19 mouse cellular contexts compared by ENCODE assay signal in genomic region chr6:95218830-95219229, GRCm38 (mm10).
"Had no signal": no experiment of that assay in that cellular context is flagged by ENCODE, and none has a peak within 500 bp of the region (broad histone marks: within the 10 kb centered on the region; RNA-seq: fewer than 3 reads in every experiment).

No protein-coding gene starts in this region.

- H3K27ac ChIP-seq: lung, embryonic 15.5 days; macrophage; midbrain, embryonic 10.5 days; midbrain, embryonic 12.5 days; neural tube, embryonic 13.5 days; neural tube, embryonic 15.5 days had no signal

- H3K4me3 ChIP-seq: lung, embryonic 15.5 days; midbrain, embryonic 10.5 days; midbrain, embryonic 12.5 days; myocyte; neural tube, embryonic 13.5 days; neural tube, embryonic 15.5 days had no signal

- DNase-seq: lung, adult 2 months; lung, postnatal 14 days; lung, postnatal 36 days; midbrain, embryonic 14.5 days; retina, postnatal 1 day; right cerebral cortex, adult 18-20 months; right cerebral cortex, postnatal 25 days; right cerebral cortex, postnatal 4 days; spleen, adult 18-20 months; thymus, adult 2 months; thymus, postnatal 25 days; thymus, postnatal 4 days had no signal
